8 mouse cellular contexts compared by ENCODE assay signal in the genomic region with DNA sequence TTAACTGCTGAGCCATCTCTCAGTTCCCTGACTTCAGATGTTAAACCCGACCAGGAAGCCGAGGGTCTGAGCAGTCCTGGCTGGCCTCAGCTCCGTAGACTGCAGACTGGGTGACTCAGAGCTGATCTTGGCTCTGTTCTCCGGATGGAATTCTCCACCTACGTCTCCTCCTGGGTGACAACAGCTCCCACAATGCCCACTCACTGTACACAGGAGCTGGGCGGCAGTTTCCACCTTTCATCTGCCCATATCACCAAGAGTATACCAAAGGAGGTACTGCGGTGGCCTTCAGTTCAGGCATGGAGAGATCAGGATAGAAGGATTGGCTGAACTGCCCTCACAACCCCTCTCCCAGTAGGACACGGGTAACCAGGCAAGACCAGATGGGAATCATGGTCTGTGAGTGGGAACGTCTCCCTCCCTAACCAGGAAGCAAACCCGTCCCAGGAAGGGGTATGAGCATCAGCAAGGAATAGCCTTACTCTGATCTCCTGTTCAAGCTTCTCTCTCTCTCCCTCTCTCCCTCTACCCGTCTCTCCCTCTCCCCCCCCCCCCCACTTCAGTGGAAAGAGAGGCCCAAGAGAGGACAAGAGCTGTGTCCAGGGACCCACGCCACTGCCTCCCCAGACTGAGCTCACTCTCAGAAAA. TPM values are rescaled to one million over a fixed set of nuclear protein-coding genes. Genes with fewer than 3 reads are reported as not detected.
A peak's percentile ranks its signal among the peaks of the same experiment; 100 is the strongest.
DNase-seq lines count a peak whose midpoint lies in the region; ATAC-seq and TF ChIP-seq lines count a peak whose summit lies in the region.

No protein-coding gene starts in this region.

- peak overlapping the region; percentile 90 for H3K9ac ChIP-seq in limb, embryonic 14.5 days (ENCODE audit: low read depth, low read length, severe bottlenecking)

- peak overlapping the region; percentile 76 for H3K4me2 ChIP-seq in limb, embryonic 14.5 days (replicated peaks; ENCODE audit: low read depth, low read length, severe bottlenecking)

- peak overlapping the region; percentile 69 for H3K4me3 ChIP-seq in heart, embryonic 10.5 days
- H3K4me3 ChIP-seq in limb, embryonic 14.5 days (replicated peaks; ENCODE audit: low read length), result peak overlapping the region; percentile 86

- TF ChIP-seq POLR2A in limb, embryonic 14.5 days (IDR thresholded peaks at IDR 0.05; ENCODE audit: borderline replicate concordance, extremely low read depth, insufficient read depth, insufficient read length), result no peak

- no peak for DNase-seq in heart, embryonic 10.5 days (ENCODE audit: low spot score)
- DNase-seq in heart, postnatal 4 days, result no peak
- DNase-seq in urinary bladder, postnatal 25 days (ENCODE audit: low spot score), result peak; percentile 36
- DNase-seq in urinary bladder, postnatal 4 days (ENCODE audit: low spot score in 2 of 2), result no peak
- DNase-seq in frontal cortex, postnatal 36 days (ENCODE audit: low spot score in 2 of 2), result peak; percentile 60 to 74
- no peak for DNase-seq in limb, embryonic 14.5 days (ENCODE audit: low spot score)
- no peak for DNase-seq in ovary, postnatal 36 days (ENCODE audit: low spot score)

- 9% methylated on average over 11 of the region's 12 CpGs for WGBS in heart, embryonic 10.5 days
- WGBS in limb, embryonic 14.5 days, result 13% methylated on average over 11 of the region's 12 CpGs

- no peaks in the 10 kb centered on the region for H3K9me3 ChIP-seq in heart, embryonic 10.5 days
- H3K9me3 ChIP-seq in limb, embryonic 14.5 days (ENCODE audit: control insufficient read depth, low read length), result no peaks in the 10 kb centered on the region

- peaks cover 22% of the 10 kb centered on the region for H3K4me1 ChIP-seq in heart, embryonic 10.5 days
- H3K4me1 ChIP-seq in limb, embryonic 14.5 days (ENCODE audit: control insufficient read depth, insufficient read depth, low read length), result peaks cover 10% of the 10 kb centered on the region; the same call in 1 of the 2 replicates

- peak; percentile 7 for ATAC-seq in limb, embryonic 14.5 days (ENCODE audit: low FRiP score, low read depth)
- no peak for ATAC-seq in CD4-positive, CD25-positive, alpha-beta regulatory T cell, adult 4 months

- peak overlapping the region; percentile 75 for H3K27ac ChIP-seq in heart, embryonic 10.5 days
- peak overlapping the region; percentile 91 for H3K27ac ChIP-seq in limb, embryonic 14.5 days (replicated peaks; ENCODE audit: low read depth, low read length)

- no peaks in the 10 kb centered on the region for H3K36me3 ChIP-seq in heart, embryonic 10.5 days
- peaks cover 10% of the 10 kb centered on the region for H3K36me3 ChIP-seq in limb, embryonic 14.5 days (ENCODE audit: control insufficient read depth, insufficient read depth, low read length)

- peaks cover 97% of the 10 kb centered on the region for H3K27me3 ChIP-seq in heart, embryonic 10.5 days (ENCODE audit: insufficient read depth, poor library complexity, severe bottlenecking)
- no peaks in the 10 kb centered on the region for H3K27me3 ChIP-seq in limb, embryonic 14.5 days (ENCODE audit: control insufficient read depth, insufficient read depth, low read length)

RNA-seq across cellular contexts. Expression of a gene that starts 5.2 kb away (rescaled TPM):
- 5.4 and 12.1 TPM in 2 replicates for polyA plus RNA-seq in heart, embryonic 10.5 days (2016; fragmentation: Nextera tagmentation; extraction: Ambion mirVana)
- total RNA-seq in heart, postnatal 4 days (2021), result 1 to 10 TPM; 2.7 to 3.8 TPM
- 161 and 261 TPM in 2 replicates for polyA plus RNA-seq in limb, embryonic 14.5 days (2012; rRNA removed)
- 150 and 186 TPM in 2 replicates for polyA plus RNA-seq in limb, embryonic 14.5 days (2014; fragmentation: Nextera tagmentation; extraction: Ambion mirVana)
- polyA plus RNA-seq in CD4-positive, CD25-positive, alpha-beta regulatory T cell, adult 4 months (2017; shearing (Covaris generic)), result 1 to 10 TPM in 1 of 2 experiments, under 1 TPM in 1; 0.34 to 1.2 TPM

RNA-seq across cellular contexts. Expression of a gene that starts 34.6 kb away (rescaled TPM):
- polyA plus RNA-seq in heart, embryonic 10.5 days (2016; fragmentation: Nextera tagmentation; extraction: Ambion mirVana), result 245 and 506 TPM in 2 replicates
- total RNA-seq in heart, postnatal 4 days (2021), result 1,000 to 10,000 TPM; 6,197 to 6,868 TPM
- polyA plus RNA-seq in limb, embryonic 14.5 days (2012; rRNA removed), result 34.7 and 41.6 TPM in 2 replicates
- 34.0 and 47.3 TPM in 2 replicates for polyA plus RNA-seq in limb, embryonic 14.5 days (2014; fragmentation: Nextera tagmentation; extraction: Ambion mirVana)
- polyA plus RNA-seq in CD4-positive, CD25-positive, alpha-beta regulatory T cell, adult 4 months (2017; shearing (Covaris generic)), result not detected

RNA-seq across cellular contexts. Expression of a gene that starts 34.7 kb away (rescaled TPM):
- 0.58 and 1.1 TPM in 2 replicates for polyA plus RNA-seq in heart, embryonic 10.5 days (2016; fragmentation: Nextera tagmentation; extraction: Ambion mirVana)
- total RNA-seq in heart, postnatal 4 days (2021), result under 1 TPM; 0.59 to 0.60 TPM
- polyA plus RNA-seq in limb, embryonic 14.5 days (2012; rRNA removed), result 0.30 TPM in 1 of 2 replicates, not detected in the other
- not detected in 2 replicates for polyA plus RNA-seq in limb, embryonic 14.5 days (2014; fragmentation: Nextera tagmentation; extraction: Ambion mirVana)
- polyA plus RNA-seq in CD4-positive, CD25-positive, alpha-beta regulatory T cell, adult 4 months (2017; shearing (Covaris generic)), result not detected

RNA-seq across cellular contexts. Expression of a gene that starts 51.6 kb away (rescaled TPM):
- polyA plus RNA-seq in heart, embryonic 10.5 days (2016; fragmentation: Nextera tagmentation; extraction: Ambion mirVana), result not detected in 2 replicates
- total RNA-seq in heart, postnatal 4 days (2021), result not detected
- polyA plus RNA-seq in limb, embryonic 14.5 days (2012; rRNA removed), result 0.03 and 0.04 TPM in 2 replicates
- not detected in 2 replicates for polyA plus RNA-seq in limb, embryonic 14.5 days (2014; fragmentation: Nextera tagmentation; extraction: Ambion mirVana)
- polyA plus RNA-seq in CD4-positive, CD25-positive, alpha-beta regulatory T cell, adult 4 months (2017; shearing (Covaris generic)), result not detected

Comparison
In these comparisons a context has a peak if more than half of its experiments do, and no peak if none do; other contexts are left out.
1. DNase-seq: peak in urinary bladder, postnatal 25 days (single experiment) and frontal cortex, postnatal 36 days (2 of 2); none in heart, embryonic 10.5 days (single experiment), heart, postnatal 4 days (single experiment), urinary bladder, postnatal 4 days (0 of 2), limb, embryonic 14.5 days (single experiment) and ovary, postnatal 36 days (single experiment).
2. RNA of a gene that starts 5.2 kb away (polyA plus RNA-seq): 150 to 261 TPM in limb, embryonic 14.5 days; 5.4 to 12.1 TPM in heart, embryonic 10.5 days and 0.34 to 1.2 TPM in CD4-positive, CD25-positive, alpha-beta regulatory T cell, adult 4 months; every median in the first group is over 10 times any median in the second.
3. RNA of a gene that starts 34.6 kb away (polyA plus RNA-seq): 245 to 506 TPM in heart, embryonic 10.5 days and 34.0 to 47.3 TPM in limb, embryonic 14.5 days; not detected in CD4-positive, CD25-positive, alpha-beta regulatory T cell, adult 4 months; every median in the first group is over 10 times any median in the second.